Mouse (Mus musculus): Measurements from ENCODE around the gene Serpina1e.
"Not testable (repeated sequence)": the region's sequence is repeated elsewhere in the genome, so short reads cannot be mapped to it uniquely, and the experiment has no call there.

Gene Serpina1e

DNA sequence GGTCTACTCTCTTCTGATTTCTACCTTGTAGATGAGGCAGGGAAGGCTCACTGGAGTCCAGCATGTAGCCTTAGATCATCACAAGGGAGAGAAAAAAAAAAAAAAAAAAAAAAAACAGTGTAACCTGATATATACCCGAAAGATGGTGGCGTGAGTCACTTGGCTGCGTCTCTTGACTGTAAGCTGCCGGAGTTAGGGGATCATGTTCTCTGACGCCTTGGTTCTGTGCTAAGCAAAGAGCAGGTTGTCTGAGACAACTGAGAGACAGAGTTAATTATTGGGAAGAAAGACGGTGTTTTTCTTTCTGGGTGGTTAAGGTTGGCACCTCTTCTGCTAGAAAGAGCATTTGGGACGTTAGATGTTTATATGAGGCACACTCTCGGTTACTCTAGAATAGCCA is 4.1 kb upstream of the Serpina1e start:
- no peak for DNase-seq (ENCODE audit: low read depth, low spot score)

DNA sequence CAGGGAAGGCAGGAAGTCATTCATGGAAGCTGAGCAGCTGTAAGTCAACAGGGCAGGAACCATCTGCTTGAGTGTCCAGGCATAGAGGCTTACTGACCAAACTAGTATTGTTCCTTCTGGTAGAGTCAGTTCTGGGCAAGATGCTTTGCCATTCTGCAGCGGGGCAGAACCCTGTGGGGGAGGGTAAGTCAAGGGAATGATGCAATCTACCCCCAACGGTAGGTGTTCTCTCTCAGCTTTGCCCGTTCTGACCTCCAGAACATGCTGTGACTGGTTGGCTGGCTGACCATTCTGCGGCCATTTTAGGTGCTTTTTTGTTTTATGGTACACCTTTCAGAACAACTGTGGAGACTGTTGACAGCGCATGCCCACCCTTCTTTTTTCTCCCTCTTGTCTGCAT is 3.6 kb upstream of the Serpina1e start:
- no peak for DNase-seq (ENCODE audit: low read depth, low spot score)

DNA sequence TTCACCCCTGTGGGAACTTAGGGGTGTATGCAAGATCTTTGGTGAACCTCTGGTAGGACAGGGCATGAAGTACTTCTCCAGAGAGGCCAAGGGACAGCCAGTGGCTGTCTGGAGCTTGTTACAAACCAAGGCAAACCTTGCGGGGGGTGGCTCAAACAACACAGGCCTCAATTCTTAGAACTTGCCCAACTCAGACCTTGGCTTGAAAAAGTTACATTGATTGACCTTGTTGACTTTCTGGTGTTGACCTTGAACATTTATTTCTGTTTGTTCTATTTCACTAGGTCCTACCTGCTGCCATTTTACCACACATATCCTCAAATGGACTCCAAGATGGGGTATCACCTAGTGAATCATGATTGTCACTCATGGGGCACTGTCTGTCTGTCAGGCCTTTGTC is 2.9 kb upstream of the Serpina1e start:
- DNase-seq (ENCODE audit: low read depth, low spot score): no peak

DNA sequence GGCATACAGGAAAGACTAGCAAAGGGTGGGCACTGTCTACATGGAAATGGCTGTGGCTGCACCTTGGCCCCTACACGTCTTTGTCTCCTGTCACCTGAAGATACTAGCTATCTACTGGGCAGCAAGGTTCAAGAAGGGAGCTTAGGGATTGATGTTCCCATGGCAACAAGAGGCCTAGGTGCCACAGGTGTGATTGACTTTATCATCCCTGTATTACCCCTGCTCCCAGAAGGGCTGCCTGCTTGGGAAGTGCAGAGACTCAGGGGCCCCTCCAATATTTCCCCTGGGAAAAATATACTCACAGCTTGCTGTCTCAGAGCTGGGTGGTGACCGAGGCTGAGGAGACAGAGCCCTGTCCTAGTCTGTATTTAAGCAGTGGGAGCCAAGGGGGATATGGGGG is 2.2 kb downstream of the Serpina1e start:
- DNase-seq (ENCODE audit: low read depth, low spot score): not testable (repeated sequence)

DNA sequence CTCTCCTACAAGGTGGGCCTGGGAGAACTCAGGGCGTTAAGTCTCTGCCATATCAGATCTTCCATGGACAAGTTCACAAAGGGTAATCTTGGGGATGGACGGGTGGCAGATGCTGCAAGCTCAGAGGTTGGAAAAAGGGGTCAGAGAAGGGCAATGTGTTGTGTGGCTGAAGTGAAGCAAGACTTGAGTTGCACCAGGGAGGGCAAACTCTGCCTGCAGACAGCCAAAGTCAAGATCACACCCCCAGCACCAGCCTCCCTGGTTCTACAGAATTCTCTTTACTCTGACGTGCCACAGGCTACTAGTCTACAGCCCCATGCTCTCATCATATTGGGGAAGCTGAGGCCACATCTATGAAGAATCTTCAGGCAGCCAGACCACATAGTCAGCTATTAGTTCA is 5.8 kb downstream of the Serpina1e start:
- DNase-seq (ENCODE audit: low read depth, low spot score): not testable (repeated sequence)

DNA sequence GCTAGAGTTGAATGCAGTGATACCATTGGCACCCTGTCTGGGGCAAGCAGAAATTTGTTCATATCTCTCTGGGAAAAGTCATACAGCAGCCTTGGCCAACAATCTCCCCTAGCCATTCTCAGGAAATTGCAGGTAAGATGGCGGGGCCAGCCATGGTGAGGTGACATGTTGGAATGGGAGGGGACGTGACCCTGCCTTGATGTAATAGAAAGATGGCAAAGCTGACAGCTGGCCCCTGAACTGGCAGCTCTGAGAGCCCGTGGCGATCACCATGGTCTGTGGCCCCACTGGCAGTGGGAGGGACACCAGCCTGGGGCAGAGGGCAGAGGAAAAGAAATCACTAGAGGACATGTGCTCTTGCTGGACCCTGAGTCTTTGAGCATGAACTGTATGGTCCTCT is 12.5 kb downstream of the Serpina1e start:
- no peak for DNase-seq (ENCODE audit: low read depth, low spot score)

DNA sequence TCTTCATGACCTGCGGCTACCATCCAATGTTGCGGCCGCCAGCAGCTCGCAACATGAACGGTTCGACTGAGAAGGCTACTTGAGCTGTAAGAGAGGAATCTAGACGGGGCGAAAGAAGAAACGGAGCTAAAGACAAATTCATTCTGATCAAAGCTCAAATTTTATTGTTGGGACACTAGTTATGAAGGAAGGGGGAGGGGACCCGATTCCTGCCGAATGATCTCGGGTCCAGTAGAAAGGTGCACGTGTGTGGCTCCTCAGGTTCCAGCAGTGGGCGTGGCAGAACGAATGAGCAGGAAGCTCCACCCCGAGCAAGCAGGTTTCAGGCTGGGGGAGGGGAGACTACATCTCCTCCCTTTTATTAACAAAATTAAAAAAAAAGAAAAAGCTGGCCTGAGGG is 49.6 kb downstream of the Serpina1e start:
- not testable (repeated sequence) for DNase-seq (ENCODE audit: low read depth, low spot score)

DNA sequence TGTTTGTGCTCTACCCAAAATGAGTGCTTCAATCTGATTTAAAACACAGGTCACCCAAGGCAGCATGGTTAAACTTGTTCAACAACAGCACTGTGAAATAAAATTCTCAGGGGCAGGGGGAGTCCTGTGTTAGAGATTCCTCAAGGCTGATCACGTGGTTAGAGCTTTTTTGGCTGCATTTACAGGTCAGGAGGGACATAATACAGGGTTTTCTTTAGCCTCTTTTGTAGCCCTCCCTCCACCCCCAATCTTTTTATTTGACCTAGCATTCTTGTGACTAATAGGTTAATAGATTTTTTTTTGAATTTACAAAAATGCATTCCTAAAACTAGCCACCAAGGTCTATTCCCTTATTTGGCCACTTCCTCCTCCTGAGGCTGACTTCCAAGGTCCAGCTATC is 51.0 kb downstream of the Serpina1e start:
- not testable (repeated sequence) for DNase-seq (ENCODE audit: low read depth, low spot score)

DNA sequence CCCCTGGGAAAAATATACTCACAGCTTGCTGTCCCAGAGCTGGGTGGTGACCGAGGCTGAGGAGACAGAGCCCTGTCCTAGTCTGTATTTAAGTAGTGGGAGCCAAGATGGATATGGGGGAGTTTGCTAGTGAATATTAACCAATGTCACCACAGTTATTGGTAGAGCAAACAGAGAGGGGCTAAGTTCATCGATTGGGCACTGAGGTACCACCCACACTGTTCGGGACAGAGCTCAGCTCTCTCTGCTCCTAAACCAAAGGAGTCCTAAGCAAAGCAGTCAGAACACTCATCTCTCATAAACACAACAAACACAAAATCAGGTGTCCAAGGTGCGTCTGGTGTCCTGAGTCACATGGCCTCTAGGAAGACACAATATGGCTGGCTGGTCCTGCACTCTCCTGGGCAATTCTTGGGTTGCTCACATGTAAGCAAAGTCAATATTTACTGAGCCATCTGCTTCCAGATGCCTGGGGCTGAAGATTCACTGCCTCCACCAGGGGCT is 53.9 kb downstream of the Serpina1e start, which contains the start of gene Serpina1c:
Gene Serpina1c, minus strand, starts transcription at position 51 of the 504 bp plus-strand sequence.
- not testable (repeated sequence) for DNase-seq (ENCODE audit: low read depth, low spot score)

DNA sequence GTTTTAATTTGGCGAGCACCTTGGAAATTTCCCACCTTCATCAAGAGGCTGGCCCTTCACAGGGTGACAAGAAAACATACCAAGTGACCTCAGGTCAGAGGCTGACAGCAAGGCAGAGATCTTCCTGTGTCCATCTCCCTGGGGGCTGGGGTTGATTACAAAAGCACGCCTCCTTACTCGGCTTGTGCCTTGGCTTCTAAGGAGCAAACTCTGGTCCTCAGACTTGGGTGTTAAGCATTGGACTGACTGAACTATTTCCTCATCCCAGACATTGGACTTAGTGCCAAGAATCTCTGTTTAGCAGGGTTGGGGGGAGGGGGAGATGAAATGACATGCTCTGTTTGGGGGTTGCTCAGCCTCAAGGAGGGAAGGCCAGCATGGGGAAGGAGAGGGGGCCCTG is 56.8 kb downstream of the Serpina1e start:
- DNase-seq (ENCODE audit: low read depth, low spot score): not testable (repeated sequence)

Data from embryo, embryonic 11.5 days (tissue).